Mouse (Mus musculus) natural killer cell, adult 2 months (primary cell): ENCODE results near the gene Ggact.
A peak's percentile ranks its signal among the peaks of the same experiment; 100 is the strongest.

Experiments
- DNase-seq, 2 experiments: peaks; one replicate each; pipeline ENCODE4 v3.0.0; 2022; ENCODE audit warnings: low spot score in 2 of 2

Ggact gene

DNA sequence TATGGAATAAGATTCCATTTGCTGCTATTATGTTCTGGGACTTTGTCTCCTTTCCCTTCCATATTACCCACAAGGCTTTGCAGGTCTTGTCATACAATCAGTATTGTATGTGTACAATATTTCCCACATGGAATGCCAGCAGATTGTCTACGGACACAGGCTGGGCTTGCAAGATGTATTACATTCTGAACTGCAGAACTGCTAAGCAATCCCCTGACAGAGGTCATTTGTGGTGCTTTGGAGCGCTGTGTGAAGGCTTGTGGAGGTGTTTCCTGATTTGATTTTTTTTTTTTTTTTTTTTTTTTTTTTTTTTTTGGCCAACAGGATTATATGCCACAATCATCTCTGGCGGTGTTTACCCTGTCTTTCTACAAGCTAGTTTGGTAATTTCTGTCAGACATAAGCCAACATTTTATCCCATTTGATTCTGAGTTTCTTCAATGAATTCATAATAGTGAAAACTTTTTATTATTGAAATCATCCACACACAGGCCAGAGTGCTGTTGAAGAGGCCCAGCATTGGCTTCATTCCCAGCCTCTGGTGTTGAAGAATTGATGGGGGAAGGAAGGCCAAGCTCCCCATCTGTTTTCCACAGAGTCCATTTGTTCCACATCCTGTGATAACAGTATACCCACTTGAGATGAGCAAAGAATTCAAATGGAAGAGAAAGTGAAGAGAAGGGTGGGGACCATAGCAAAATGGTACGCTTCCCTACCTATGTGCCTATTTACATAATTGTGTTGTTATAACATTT, 45.8 kb downstream of the Ggact start:
- no peak for DNase-seq

DNA sequence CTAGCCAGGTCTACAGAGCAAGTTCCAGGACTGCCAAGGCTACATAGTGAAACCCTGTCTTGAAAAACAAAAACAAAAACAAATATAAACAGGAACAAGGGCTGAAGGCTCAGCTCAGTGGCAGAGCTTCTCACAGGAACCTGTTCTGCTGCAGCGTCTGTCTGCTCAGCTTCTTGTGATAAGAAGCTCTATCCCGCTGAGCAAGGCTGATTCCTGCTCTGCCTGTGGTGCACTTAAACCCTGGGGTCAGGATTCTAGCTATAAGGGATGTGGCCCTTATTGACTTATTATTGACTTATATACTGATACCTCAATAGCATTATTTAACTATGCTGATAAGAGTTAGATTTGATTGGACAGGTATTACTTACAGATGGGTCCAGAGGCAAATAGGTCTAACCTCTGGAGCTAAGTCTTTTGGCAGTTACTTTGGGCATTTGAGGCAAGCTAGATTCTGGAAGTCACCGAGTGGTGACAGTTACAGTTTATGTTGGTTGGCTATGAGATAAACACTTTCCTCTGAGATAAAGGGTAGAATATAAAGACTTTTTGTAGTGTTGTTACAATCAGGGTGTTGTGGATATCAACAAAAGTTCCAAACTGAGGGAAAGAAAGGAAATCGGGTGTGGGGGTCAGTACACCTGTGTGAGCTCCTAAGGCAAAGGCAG, 48.0 kb downstream of the Ggact start:
- no peak for DNase-seq

DNA sequence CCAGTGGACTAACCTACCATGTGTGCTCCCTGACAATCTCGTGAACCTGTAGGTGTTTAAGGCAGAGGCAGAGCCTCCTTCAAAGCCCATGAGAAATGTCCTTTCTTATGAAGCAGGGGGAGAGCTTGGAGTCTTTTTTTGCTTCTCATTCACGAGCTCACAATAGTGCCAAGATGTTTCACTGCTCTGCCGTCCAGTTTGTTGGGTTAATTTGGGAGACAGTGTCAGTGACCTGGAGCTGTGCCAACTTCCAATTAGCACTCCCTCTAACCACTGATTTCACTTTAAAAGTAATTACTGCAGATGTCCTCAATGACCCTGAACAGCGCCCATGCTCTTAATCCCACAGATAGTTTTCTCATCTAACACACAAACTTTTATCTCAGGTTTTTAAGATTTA, 50.9 kb downstream of the Ggact start:
- DNase-seq = no peak

DNA sequence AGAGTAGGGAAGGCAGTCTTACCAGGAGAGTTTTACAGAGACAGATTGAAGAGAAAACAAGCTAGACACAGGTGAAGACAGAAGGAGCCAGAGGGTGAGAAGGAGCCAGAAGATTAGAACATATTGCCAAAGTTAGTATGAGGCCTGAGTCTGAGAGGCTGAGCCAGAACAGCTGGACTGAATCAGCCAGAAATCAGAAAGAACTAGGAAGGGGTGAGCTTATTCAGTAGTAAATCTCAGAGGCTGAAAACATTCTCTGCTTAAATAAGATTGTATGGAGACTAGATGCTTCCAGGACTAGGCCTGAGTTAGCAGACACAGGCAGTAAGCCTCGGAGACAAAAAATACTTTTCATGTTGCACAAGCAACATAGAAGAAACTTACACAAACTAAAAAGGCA, 53.8 kb downstream of the Ggact start:
- DNase-seq = no peak

DNA sequence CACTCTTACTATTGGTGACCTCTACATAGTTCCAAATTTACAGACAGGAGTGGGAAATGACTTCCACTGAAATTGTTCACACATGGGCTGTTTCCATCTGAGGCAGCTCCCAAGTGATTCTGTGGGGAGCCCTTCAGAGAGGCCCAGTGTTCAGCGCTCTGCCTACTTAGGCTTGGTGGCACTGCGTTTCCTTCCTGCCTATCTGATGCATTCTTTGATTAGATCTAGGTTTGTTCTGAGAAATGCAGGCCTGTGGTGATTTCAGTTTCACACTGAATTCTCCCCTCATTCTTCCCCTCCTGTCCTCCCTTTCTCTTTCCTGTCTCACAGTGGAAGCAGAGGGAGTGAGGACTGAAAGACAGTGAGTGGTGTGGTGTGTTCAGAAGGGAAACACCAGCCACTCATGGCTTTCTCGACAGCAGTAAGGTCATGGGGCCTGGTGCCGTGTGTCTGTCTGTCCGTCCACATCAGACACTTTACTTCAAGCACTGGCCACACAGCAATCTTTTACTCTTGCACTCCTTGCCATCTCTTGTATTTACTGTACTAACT, 61.0 kb downstream of the Ggact start:
- DNase-seq = no peak

DNA sequence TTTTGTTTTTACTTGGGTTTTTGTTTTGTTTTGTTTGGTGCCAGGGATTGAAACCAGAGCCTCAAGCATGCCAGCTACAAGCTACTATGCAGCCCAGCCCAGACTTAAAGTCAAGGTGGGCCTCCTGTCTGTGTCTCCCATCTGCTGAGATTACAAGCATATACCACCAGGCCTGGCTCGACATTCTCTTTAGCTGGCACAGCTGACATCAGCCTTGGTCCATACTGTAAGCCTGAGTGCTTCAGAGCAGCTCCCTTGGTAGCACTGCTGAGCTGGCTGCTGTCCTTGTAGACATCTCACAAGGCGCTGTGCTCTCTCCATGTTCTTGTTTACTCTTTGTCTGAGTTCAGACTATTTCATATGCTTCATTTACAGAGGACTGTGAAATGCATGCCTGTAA, 76.5 kb downstream of the Ggact start:
- DNase-seq = no peak

DNA sequence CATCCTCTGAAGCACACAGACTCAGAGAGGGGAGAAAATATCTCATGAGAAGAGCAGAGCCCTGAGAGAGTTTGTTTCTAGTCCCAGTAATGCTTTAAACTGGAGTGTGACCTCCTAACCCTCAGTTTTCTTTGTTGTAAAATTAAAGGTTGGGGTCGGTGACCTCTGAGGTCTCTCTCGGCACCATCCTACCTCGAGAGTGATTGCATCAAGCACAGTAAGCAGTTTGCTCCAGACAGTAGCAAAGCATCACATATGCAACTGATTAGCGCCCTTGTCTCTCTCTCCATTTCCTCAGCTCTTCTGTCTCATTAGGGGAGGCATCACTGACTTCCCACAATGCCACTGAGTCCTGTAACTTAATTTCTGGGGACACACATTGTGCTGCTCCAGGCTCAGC, 77.3 kb downstream of the Ggact start:
- DNase-seq = no peak

DNA sequence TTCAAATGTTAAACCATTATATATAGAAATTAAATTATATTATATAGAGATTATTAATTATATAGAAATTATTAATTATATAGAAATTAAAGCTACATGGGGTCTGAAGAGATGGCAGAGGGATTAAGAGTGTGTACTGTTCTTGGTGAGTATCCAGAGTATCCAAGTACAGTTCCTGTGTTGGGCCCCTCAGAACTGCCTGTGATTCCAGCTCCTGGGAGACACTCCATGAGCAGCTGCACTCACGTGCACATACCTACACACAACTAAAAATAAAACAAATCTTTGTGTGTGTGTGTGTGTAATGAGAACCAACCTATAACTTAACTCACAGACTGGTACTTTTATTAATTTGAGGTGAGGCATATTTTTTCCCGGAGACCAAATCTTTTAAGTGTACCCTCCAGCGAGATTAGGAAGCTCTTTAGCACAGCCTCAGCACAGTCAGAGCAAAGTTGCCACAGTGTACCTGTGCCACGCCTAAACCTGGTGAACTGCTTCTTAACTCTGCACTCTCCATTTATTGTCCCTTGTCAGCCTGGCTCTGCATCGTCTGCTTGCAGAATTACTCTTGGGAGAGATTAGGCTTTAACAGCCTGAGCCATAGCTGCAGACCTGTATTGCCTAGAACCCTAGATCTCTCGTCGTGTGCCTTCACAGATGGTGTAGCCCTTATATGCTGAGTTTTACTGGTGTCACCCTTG, 77.9 kb downstream of the Ggact start:
- no peak for DNase-seq

DNA sequence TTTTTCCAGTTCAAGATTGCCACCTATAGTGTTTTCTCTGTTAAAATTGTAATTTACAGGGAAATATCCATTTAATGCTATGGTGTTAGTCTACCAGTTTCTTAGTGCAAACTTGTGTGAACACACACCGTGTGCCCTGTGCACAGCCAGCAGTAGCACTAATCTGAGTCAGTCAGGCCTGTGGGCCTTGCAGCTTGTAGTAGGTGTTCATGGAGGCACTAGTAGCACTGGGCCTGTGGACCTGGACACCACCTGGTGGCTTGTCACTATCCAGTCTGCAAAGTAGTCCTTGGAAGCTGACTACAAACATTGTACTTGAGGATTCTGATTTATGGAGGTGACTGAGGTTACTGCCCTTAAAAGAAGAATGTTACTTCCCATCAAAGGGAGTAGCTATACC, 78.8 kb downstream of the Ggact start:
- DNase-seq = no peak

DNA sequence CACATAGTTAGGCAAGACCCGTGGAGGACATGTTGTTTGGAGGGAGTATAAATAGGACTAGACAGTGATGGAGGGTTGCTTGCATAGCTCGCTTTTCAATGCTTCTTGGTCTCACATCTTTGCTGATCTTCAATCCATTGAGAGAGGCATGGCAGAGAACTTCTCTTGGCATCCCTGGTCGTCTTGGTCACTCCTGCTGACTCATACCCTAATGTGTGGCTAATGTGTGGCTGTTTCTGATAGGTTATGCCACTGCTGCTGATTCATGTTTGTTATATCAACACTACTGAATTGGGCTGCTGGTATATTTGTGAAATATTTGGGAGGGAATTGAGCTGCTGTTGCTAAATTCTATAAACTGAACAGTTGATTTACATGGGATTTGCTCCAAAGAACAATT, 79.9 kb downstream of the Ggact start:
- DNase-seq = no peak

DNA sequence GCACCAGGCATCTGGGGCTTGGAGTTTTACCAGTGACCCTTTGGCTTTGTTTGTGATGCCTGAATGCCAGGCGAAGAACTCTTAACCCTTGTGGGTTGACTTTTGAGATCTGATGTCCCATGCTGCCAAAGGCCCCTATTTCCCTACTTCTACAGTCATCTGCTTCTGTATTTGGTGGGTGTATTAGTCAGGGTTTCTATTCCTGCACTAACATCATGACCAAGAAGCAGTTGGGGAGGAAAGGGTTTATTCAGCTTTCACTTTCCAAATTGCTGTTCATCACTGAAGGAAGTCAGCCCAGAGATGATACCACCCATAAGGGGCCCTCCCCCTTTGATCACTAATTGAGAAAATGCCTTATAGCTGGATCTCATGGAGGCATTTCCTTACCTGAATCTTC, 83.1 kb downstream of the Ggact start:
- no peak for DNase-seq

DNA sequence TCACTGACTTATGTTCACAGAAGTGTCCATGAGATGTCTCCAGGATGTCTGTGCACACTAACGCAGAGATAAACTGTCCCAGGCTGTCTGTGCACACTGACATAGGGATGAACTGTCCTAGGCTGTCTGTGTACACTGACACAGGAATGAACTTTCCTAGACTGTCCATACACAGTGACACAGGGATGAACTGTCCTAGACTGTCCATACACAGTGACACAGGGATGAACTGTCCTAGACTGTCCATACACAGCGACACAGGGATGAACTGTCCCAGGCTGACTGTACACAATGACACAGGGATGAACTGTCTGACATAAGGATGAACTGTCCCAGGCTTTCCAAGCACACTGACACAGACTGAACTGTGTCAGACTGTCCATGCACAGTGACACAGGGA, 88.1 kb downstream of the Ggact start:
- DNase-seq = no peak

DNA sequence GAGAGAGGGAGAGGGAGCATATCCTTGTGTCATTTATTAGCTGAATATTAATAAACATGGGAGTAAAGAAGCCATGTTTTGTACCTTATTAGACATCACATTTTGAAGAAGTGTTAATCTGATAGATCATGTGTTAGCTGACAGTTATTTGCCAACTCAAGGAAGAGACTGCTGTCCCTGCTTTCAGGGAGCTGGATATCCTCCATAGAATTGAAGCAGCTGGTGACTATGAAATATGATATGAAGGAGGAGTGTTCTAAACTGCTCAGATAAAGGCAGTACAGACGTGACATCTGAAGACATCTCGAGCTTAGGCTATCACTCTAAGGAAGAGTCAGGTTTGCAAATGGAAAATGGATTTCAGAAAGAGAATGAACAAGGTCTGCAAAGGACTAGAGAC, 89.8 kb downstream of the Ggact start:
- DNase-seq = no peak

DNA sequence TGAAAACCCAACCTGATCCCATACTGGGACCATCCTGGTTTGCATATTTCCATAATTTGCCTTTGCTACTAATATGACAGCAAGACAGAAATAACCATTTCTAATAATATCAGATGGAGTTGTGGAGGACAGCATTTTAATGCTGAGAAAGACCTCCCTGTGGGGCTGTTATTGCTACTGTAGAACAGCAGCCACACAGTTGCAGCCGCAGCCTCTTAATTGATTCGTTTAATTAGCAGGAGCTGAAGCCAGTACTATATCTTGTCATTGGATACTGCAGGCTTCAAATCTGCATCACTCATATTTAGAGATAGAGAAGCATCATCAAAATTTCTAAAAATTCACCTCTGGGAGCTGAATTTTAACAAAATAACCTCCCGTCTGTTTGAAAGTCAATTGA, 92.6 kb downstream of the Ggact start:
- DNase-seq = no peak

DNA sequence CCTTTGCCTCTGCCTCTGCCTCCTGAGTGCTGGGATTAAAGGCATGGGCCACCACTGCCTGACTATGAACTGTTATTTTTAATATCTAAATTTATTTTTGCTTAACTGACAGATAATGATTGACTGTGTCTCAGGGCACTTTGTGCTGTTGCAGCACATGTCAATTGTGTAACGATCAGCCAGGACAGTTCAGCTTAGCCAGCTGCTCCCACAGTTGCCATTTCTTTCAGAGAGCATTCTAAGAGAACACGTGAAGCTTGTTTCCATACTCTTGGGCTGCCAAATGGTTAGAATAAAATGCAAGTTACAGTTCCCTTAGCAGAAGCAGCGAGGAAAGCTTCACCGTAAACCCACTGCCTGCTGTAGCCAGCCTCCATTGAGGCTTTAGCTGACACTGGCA, 113.3 kb downstream of the Ggact start:
- DNase-seq = no peak

DNA sequence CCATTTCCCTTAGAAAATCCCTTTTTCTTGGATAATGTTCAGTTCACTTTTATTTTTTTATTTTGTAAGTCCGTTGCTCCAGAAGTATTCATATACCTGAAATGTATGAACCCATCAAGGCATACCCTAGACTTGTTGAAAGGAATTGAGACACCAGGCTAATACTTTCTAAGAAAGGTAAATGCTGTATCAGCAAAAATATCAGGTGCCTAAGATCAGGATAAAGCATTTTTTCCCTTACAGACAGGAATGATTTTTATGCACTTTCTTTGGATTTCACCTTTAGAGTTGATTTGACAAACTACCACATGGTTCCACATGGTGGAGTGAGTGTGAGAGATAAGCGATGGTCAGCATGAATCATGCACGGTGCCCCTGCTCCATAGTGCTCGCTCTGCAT, 120.2 kb downstream of the Ggact start:
- no peak for DNase-seq

DNA sequence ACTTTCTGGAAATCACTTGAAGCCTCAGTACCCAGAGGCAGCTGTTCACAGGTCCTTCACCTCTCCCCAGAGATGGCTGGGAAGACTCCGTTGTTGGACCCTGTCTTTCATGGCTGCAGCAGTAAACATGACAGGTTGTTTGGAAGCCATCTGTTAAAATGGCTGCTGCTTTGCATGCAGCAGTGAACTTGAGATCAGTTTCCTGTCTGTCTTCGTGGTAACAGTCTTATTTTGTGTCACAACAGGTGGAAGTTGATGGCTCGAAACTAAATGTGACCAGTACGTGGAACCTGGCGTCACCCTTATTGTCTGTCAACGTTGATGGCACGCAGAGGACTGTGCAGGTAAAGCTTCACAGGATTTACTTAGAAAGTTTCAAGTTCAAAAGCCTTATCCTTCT, 123.4 kb downstream of the Ggact start:
- DNase-seq = no peak

DNA sequence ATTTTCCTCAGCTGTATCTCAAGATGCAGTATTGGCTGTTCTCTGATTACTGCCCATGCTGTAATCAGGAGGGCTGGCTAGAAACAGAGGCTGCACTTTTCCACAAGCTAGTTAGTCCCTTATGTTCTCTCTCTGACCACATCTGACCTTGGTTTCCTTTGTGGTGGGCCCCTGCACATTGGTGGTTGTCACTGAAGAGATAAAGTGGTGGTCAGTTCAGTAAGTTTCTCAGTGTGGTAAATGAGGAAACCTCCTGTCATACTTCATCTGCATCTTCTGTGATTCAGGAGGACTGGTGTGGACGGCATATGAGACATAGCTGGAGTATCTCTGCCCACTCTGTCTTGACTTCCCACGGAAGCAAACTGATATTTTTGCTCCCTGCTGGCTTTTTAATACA, 125.4 kb downstream of the Ggact start:
- DNase-seq = peak in 1 of 2 experiments; percentile 2

DNA sequence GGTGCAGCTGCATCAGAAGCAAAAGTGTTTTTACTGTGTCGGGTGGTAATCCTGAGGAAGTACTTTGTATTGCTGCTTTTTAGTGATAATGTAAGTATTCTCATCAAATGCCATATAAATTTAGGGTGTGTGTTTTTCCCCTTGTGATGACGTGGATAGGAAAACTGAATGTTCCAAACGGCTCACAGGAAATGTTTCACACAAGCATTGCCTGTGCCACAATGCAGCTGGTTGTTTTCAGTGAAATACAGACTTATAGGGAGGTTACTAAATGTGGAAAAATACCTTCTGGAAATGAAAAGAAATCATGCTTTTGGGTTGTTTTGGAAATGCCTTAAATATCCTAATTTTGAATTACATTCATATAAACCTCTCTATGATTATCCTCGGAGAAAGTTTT, 128.9 kb downstream of the Ggact start:
- no peak for DNase-seq

DNA sequence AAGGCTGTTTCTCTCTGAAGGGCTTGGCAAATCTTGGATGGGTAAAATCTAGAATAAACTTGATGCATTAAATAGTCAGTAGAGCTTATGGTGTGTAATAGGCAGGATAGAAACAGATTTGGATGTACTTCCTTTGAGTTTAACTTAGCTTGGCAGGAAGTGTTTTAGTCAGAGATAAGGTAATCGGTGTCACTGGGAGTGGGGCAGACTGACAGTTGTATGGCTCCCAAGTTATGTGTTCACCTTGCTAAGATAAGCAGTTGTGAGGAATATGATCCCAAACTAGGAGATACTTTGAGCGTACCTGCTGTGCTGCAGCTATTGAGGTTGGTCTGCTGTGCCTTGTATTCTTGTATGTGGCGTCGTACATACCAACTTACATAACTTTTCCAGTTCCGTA, 147.1 kb downstream of the Ggact start:
- DNase-seq = no peak
